Mouse (Mus musculus): Measurements from ENCODE around the gene Myl12a. TPM values are rescaled to one million over a fixed set of nuclear protein-coding genes. Genes with fewer than 3 reads are reported as not detected.
"Not testable (repeated sequence)": the region's sequence is repeated elsewhere in the genome, so short reads cannot be mapped to it uniquely, and the experiment has no call there.

The Myl12a gene
- polyA plus RNA-seq, 1 experiment = 3.5 TPM

- Histone ChIP-seq H3K27me3 (ENCODE audit: control insufficient read depth) (no peaks in the 10 kb centered on the region), H3K4me3 (replicated peaks) (no peak overlapping the region), H3K9me3 (ENCODE audit: control insufficient read depth, low read length) (no peaks in the 10 kb centered on the region), H3K36me3 (ENCODE audit: control insufficient read depth) (peaks cover 23% of the 10 kb centered on the region), H3K4me1 (ENCODE audit: control insufficient read depth) (no peaks in the 10 kb centered on the region)
- no peak for TF ChIP-seq GATA1 (IDR thresholded peaks at IDR 0.05; ENCODE audit: low read length)
- no peak for TF ChIP-seq TAL1 (IDR thresholded peaks at IDR 0.05; ENCODE audit: low read length)
Observed at GRCm38 (mm10) chr17:70971206-70971605, 31.5 kb downstream of the Myl12a start.

GRCm38 (mm10) chr17:70968606-70969191 is 34.0 kb downstream of the Myl12a start:
- Histone ChIP-seq H3K4me3 (replicated peaks) (no peak overlapping the region), H3K27me3 (ENCODE audit: control insufficient read depth) (no peaks in the 10 kb centered on the region), H3K4me1 (ENCODE audit: control insufficient read depth) (no peaks in the 10 kb centered on the region), H3K9me3 (ENCODE audit: control insufficient read depth, low read length) (no peaks in the 10 kb centered on the region), H3K36me3 (ENCODE audit: control insufficient read depth) (peaks cover 6% of the 10 kb centered on the region)
- TF ChIP-seq TAL1 (IDR thresholded peaks at IDR 0.05; ENCODE audit: low read length) (no peak), GATA1 (IDR thresholded peaks at IDR 0.05; ENCODE audit: low read length) (no peak)

- Histone ChIP-seq H3K27me3 (ENCODE audit: control insufficient read depth) (no peaks in the 10 kb centered on the region), H3K4me3 (replicated peaks) (no peak overlapping the region), H3K4me1 (ENCODE audit: control insufficient read depth) (no peaks in the 10 kb centered on the region), H3K9me3 (ENCODE audit: control insufficient read depth, low read length) (no peaks in the 10 kb centered on the region), H3K36me3 (ENCODE audit: control insufficient read depth) (no peaks in the 10 kb centered on the region)
- TF ChIP-seq GATA1 (IDR thresholded peaks at IDR 0.05; ENCODE audit: low read length) = no peak
- TF ChIP-seq TAL1 (IDR thresholded peaks at IDR 0.05; ENCODE audit: low read length) = no peak
Observed at GRCm38 (mm10) chr17:70967646-70968045, 35.0 kb downstream of the Myl12a start.

GRCm38 (mm10) chr17:70967191-70967590 is 35.5 kb downstream of the Myl12a start:
- Histone ChIP-seq H3K4me1 (ENCODE audit: control insufficient read depth) (no peaks in the 10 kb centered on the region), H3K4me3 (replicated peaks) (no peak overlapping the region), H3K27me3 (ENCODE audit: control insufficient read depth) (no peaks in the 10 kb centered on the region), H3K9me3 (ENCODE audit: control insufficient read depth, low read length) (no peaks in the 10 kb centered on the region), H3K36me3 (ENCODE audit: control insufficient read depth) (no peaks in the 10 kb centered on the region)
- TF ChIP-seq TAL1 (IDR thresholded peaks at IDR 0.05; ENCODE audit: low read length) = no peak
- TF ChIP-seq GATA1 (IDR thresholded peaks at IDR 0.05; ENCODE audit: low read length) = no peak

- no peaks in the 10 kb centered on the region for H3K27me3 ChIP-seq (ENCODE audit: control insufficient read depth)
- no peaks in the 10 kb centered on the region for H3K9me3 ChIP-seq (ENCODE audit: control insufficient read depth, low read length)
- no peaks in the 10 kb centered on the region for H3K36me3 ChIP-seq (ENCODE audit: control insufficient read depth)
- no peak for TF ChIP-seq GATA1 (IDR thresholded peaks at IDR 0.05; ENCODE audit: low read length)
- no peak for TF ChIP-seq TAL1 (IDR thresholded peaks at IDR 0.05; ENCODE audit: low read length)
- no peaks in the 10 kb centered on the region for H3K4me1 ChIP-seq (ENCODE audit: control insufficient read depth)
- no peak overlapping the region for H3K4me3 ChIP-seq (replicated peaks)
Observed at GRCm38 (mm10) chr17:70966126-70966525, 36.6 kb downstream of the Myl12a start.

GRCm38 (mm10) chr17:70965281-70965680 is 37.4 kb downstream of the Myl12a start:
- no peaks in the 10 kb centered on the region for H3K9me3 ChIP-seq (ENCODE audit: control insufficient read depth, low read length)
- H3K27me3 ChIP-seq (ENCODE audit: control insufficient read depth) = no peaks in the 10 kb centered on the region
- H3K36me3 ChIP-seq (ENCODE audit: control insufficient read depth) = no peaks in the 10 kb centered on the region
- H3K4me1 ChIP-seq (ENCODE audit: control insufficient read depth) = no peaks in the 10 kb centered on the region
- TF ChIP-seq GATA1 (IDR thresholded peaks at IDR 0.05; ENCODE audit: low read length) (no peak), TAL1 (IDR thresholded peaks at IDR 0.05; ENCODE audit: low read length) (no peak)
- H3K4me3 ChIP-seq (replicated peaks) = no peak overlapping the region

GRCm38 (mm10) chr17:70963546-70963945 is 39.1 kb downstream of the Myl12a start:
- H3K36me3 ChIP-seq (ENCODE audit: control insufficient read depth); H3K27me3 ChIP-seq (ENCODE audit: control insufficient read depth); H3K9me3 ChIP-seq (ENCODE audit: control insufficient read depth, low read length); H3K4me1 ChIP-seq (ENCODE audit: control insufficient read depth); H3K4me3 ChIP-seq (replicated peaks): not testable (repeated sequence)

GRCm38 (mm10) chr17:70951266-70951665 is 51.4 kb downstream of the Myl12a start:
- Histone ChIP-seq H3K27me3 (ENCODE audit: control insufficient read depth) (no peaks in the 10 kb centered on the region), H3K9me3 (ENCODE audit: control insufficient read depth, low read length) (no peaks in the 10 kb centered on the region), H3K4me1 (ENCODE audit: control insufficient read depth) (no peaks in the 10 kb centered on the region), H3K4me3 (replicated peaks) (no peak overlapping the region), H3K36me3 (ENCODE audit: control insufficient read depth) (no peaks in the 10 kb centered on the region)
- no peak for TF ChIP-seq TAL1 (IDR thresholded peaks at IDR 0.05; ENCODE audit: low read length)
- TF ChIP-seq GATA1 (IDR thresholded peaks at IDR 0.05; ENCODE audit: low read length) = no peak

GRCm38 (mm10) chr17:70949171-70949570 is 53.5 kb downstream of the Myl12a start:
- Histone ChIP-seq H3K4me1 (ENCODE audit: control insufficient read depth) (no peaks in the 10 kb centered on the region), H3K4me3 (replicated peaks) (no peak overlapping the region), H3K27me3 (ENCODE audit: control insufficient read depth) (no peaks in the 10 kb centered on the region), H3K36me3 (ENCODE audit: control insufficient read depth) (no peaks in the 10 kb centered on the region), H3K9me3 (ENCODE audit: control insufficient read depth, low read length) (no peaks in the 10 kb centered on the region)
- TF ChIP-seq GATA1 (IDR thresholded peaks at IDR 0.05; ENCODE audit: low read length) (no peak), TAL1 (IDR thresholded peaks at IDR 0.05; ENCODE audit: low read length) (no peak)

GRCm38 (mm10) chr17:70948721-70949120 is 54.0 kb downstream of the Myl12a start:
- Histone ChIP-seq H3K27me3 (ENCODE audit: control insufficient read depth) (no peaks in the 10 kb centered on the region), H3K4me1 (ENCODE audit: control insufficient read depth) (no peaks in the 10 kb centered on the region), H3K9me3 (ENCODE audit: control insufficient read depth, low read length) (no peaks in the 10 kb centered on the region), H3K36me3 (ENCODE audit: control insufficient read depth) (no peaks in the 10 kb centered on the region), H3K4me3 (replicated peaks) (no peak overlapping the region)
- TF ChIP-seq GATA1 (IDR thresholded peaks at IDR 0.05; ENCODE audit: low read length) (no peak), TAL1 (IDR thresholded peaks at IDR 0.05; ENCODE audit: low read length) (no peak)
